Mouse (Mus musculus): ENCODE data around the gene Ppp2r1b. TPM values are rescaled to one million over a fixed set of nuclear protein-coding genes. Genes with fewer than 3 reads are reported as not detected.
A peak's percentile ranks its signal among the peaks of the same experiment; 100 is the strongest.

The Ppp2r1b gene
- polyA plus RNA-seq, 1 experiment from 2014 or later = 72.2 TPM

DNA sequence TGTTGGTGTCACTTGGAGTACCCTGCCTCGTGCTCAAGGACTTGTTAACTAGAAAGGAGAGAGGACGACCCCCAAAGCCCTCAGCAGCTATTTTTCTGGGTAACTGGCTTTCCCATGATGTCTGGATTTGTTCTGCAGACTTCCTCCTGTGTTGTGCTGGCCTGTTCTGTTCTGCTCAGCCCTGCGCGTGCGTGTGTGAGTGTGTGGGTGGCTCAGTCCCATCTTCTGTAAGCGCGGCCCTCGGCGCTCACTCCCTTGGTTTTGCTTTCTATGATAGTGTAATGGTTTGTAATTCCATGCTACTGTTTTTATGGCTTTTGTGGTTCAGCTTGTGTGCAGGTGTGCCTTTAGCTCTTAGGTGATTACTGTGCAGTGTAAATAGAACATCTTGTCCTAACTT is 28.1 kb downstream of the Ppp2r1b start:
- H3K9me3 ChIP-seq = no peaks in the 10 kb centered on the region
- no peak overlapping the region for H3K4me3 ChIP-seq
- H3K4me1 ChIP-seq = no peaks in the 10 kb centered on the region
- H3K27ac ChIP-seq = no peak overlapping the region
- H3K4me2 ChIP-seq = no peak overlapping the region
- ATAC-seq (ENCODE audit: insufficient number of reproducible peaks, insufficient read depth, low FRiP score, low TSS enrichment, low read depth) = no peak
- peaks cover 87% of the 10 kb centered on the region for H3K36me3 ChIP-seq
- H3K27me3 ChIP-seq = no peaks in the 10 kb centered on the region
- WGBS = 90% methylated on average over 9 of the region's 9 CpGs
- no peak overlapping the region for H3K9ac ChIP-seq

DNA sequence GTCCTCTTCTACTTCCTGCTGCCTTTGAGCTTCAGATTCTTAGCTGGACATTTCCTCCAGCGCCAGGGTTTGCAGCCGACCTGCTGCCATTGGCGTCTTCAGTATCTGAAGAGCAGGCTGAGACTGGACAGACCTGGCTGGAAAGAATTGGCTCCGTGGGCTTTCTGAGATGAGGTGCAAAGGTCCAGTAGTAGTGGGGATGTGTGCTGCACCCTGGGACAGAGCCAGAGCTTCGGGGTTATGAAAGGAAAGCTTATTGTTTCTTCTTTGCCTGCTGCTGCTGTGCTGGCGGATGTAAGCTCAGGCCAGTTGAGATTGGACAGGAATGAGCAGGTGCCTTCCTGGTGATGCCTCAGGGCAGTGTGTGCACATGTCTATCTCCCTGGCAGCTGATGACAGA is 28.9 kb downstream of the Ppp2r1b start:
- 87% methylated on average over 6 of the region's 6 CpGs for WGBS
- peaks cover 88% of the 10 kb centered on the region for H3K36me3 ChIP-seq
- no peak overlapping the region for H3K27ac ChIP-seq
- H3K9me3 ChIP-seq = no peaks in the 10 kb centered on the region
- no peak overlapping the region for H3K4me3 ChIP-seq
- H3K27me3 ChIP-seq = no peaks in the 10 kb centered on the region
- no peak overlapping the region for H3K9ac ChIP-seq
- no peak overlapping the region for H3K4me2 ChIP-seq
- no peak for ATAC-seq (ENCODE audit: insufficient number of reproducible peaks, insufficient read depth, low FRiP score, low TSS enrichment, low read depth)
- H3K4me1 ChIP-seq = no peaks in the 10 kb centered on the region

DNA sequence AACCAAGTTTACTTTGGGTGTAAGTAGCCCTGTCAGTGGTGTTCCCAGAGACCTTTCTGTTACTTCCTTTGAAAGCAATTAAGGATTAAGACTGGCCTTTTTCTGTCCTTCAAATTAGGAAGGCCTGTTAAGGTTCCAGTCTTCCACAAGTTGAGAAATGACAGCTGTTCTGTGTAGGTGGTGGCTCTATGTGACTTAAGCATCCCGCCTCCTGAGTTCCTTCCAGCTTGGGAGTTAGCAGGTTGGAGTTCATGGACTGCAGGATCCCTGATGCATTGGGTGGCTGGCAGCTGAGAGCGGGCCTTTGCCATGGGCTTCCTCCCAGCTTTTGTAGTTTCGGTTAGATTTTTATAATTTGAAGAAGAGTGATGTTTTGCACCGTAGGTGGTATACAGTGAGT is 30.4 kb downstream of the Ppp2r1b start:
- Histone ChIP-seq H3K27me3 (no peaks in the 10 kb centered on the region), H3K4me2 (no peak overlapping the region), H3K4me1 (peaks cover 5% of the 10 kb centered on the region; the same call in 1 of the 2 replicates), H3K4me3 (no peak overlapping the region), H3K27ac (no peak overlapping the region), H3K9me3 (no peaks in the 10 kb centered on the region), H3K36me3 (peaks cover 90% of the 10 kb centered on the region), H3K9ac (no peak overlapping the region)
- 92% methylated on average over 4 of the region's 4 CpGs for WGBS
- ATAC-seq (ENCODE audit: insufficient number of reproducible peaks, insufficient read depth, low FRiP score, low TSS enrichment, low read depth) = no peak

DNA sequence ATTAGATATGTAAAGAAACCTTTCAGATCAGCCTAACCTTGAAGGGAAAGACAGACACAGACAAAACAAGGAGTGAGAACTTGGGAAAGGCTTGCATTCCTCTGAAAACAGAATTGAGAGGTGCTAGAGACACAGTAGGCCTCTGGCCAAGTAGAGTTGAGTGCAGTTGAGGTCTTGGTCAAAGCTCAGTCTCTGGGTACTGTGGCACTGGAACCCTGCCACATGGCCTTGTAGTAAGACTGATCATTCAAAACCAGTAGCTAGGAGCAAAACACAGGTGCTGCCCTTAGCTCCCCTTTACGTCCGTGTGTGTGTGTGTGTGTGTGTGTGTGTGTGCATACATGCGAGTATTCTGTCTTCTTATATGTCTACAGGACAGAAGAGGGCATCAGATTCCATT is 31.2 kb downstream of the Ppp2r1b start:
- H3K4me1 ChIP-seq = peaks cover 5% of the 10 kb centered on the region; the same call in 1 of the 2 replicates
- H3K36me3 ChIP-seq = peaks cover 86% of the 10 kb centered on the region
- no peak overlapping the region for H3K9ac ChIP-seq
- no peaks in the 10 kb centered on the region for H3K9me3 ChIP-seq
- no peak overlapping the region for H3K4me2 ChIP-seq
- no peak for ATAC-seq (ENCODE audit: insufficient number of reproducible peaks, insufficient read depth, low FRiP score, low TSS enrichment, low read depth)
- WGBS = 88% methylated on average over 3 of the region's 3 CpGs
- H3K27me3 ChIP-seq = no peaks in the 10 kb centered on the region
- H3K27ac ChIP-seq = no peak overlapping the region
- no peak overlapping the region for H3K4me3 ChIP-seq

DNA sequence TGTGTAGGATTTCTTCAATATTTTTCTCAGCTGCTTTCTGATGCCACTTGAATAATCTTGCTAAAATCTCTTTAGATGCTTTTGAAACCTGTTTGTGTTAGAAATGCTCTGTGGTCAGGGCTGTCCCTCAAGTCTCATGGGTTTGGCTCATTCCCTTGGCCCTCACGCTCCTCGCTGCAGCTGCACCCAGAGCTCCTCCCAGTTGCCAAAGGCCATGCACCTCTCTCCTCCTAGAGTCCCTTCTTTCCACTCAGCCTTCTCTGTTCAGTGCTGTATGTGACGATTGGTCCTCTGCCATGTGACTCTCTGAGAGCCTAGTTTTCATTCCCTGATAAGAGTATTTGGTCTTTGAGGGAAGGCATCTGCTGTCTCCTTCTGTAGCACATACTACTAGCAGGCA is 32.3 kb downstream of the Ppp2r1b start:
- H3K4me3 ChIP-seq = no peak overlapping the region
- peaks cover 5% of the 10 kb centered on the region; the same call in 1 of the 2 replicates for H3K4me1 ChIP-seq
- no peaks in the 10 kb centered on the region for H3K9me3 ChIP-seq
- no peaks in the 10 kb centered on the region for H3K27me3 ChIP-seq
- no peak for ATAC-seq (ENCODE audit: insufficient number of reproducible peaks, insufficient read depth, low FRiP score, low TSS enrichment, low read depth)
- no peak overlapping the region for H3K9ac ChIP-seq
- H3K36me3 ChIP-seq = peaks cover 92% of the 10 kb centered on the region
- H3K27ac ChIP-seq = no peak overlapping the region
- no peak overlapping the region for H3K4me2 ChIP-seq
- WGBS = 80% methylated on average over 3 of the region's 3 CpGs

DNA sequence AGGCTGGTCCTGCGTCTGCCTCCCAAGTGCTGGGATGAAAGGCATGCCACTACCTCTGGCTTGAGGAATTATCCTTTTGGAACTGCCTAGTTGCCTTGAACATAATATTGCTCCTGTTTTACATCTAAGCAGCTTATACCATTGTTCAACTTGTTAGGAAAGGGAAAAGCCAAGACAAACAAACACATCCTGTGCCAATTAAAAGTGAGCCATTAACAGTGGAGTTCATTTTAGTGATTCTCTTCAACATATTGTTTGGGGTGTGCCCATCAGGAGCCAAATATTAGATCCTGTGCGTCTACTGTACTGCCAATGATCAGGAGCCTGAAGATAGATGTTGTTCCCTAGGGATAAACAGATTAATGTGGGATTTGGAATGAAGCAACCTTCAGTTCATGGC is 37.1 kb downstream of the Ppp2r1b start:
- H3K9me3 ChIP-seq = no peaks in the 10 kb centered on the region
- H3K27me3 ChIP-seq = no peaks in the 10 kb centered on the region
- H3K4me1 ChIP-seq = peaks cover 33% of the 10 kb centered on the region
- no peak overlapping the region for H3K4me2 ChIP-seq
- H3K4me3 ChIP-seq = no peak overlapping the region
- no peak for ATAC-seq (ENCODE audit: insufficient number of reproducible peaks, insufficient read depth, low FRiP score, low TSS enrichment, low read depth)
- H3K27ac ChIP-seq = no peak overlapping the region
- H3K9ac ChIP-seq = no peak overlapping the region
- WGBS = 88% methylated on average over 2 of the region's 2 CpGs
- H3K36me3 ChIP-seq = peaks cover 57% of the 10 kb centered on the region

DNA sequence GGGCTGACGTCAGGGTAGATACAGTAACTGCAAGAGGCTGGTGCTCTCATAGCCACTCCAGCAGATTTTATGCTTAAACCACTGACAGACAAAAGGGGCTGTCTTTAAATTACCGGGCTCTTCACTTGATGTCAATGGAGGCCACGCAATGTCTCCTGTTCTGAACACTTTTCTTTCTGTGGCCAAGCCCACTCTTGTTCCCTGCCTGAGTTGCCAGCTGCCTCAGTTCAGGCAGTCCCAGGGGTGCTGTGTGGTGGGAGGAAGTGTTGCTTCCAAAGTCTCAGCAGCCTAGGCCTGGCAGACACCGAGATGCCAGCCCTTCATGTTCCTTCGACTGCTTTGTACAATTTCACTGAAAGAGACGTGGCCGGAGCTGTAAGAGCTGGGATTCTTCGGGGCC is 39.0 kb downstream of the Ppp2r1b start:
- H3K4me1 ChIP-seq = peaks cover 44% of the 10 kb centered on the region
- no peak overlapping the region for H3K9ac ChIP-seq
- WGBS = 61% methylated on average over 8 of the region's 8 CpGs
- no peak overlapping the region for H3K4me2 ChIP-seq
- no peak for ATAC-seq (ENCODE audit: insufficient number of reproducible peaks, insufficient read depth, low FRiP score, low TSS enrichment, low read depth)
- H3K9me3 ChIP-seq = no peaks in the 10 kb centered on the region
- H3K4me3 ChIP-seq = no peak overlapping the region
- peaks cover 38% of the 10 kb centered on the region for H3K36me3 ChIP-seq
- H3K27ac ChIP-seq = peak overlapping the region; percentile 81
- no peaks in the 10 kb centered on the region for H3K27me3 ChIP-seq

DNA sequence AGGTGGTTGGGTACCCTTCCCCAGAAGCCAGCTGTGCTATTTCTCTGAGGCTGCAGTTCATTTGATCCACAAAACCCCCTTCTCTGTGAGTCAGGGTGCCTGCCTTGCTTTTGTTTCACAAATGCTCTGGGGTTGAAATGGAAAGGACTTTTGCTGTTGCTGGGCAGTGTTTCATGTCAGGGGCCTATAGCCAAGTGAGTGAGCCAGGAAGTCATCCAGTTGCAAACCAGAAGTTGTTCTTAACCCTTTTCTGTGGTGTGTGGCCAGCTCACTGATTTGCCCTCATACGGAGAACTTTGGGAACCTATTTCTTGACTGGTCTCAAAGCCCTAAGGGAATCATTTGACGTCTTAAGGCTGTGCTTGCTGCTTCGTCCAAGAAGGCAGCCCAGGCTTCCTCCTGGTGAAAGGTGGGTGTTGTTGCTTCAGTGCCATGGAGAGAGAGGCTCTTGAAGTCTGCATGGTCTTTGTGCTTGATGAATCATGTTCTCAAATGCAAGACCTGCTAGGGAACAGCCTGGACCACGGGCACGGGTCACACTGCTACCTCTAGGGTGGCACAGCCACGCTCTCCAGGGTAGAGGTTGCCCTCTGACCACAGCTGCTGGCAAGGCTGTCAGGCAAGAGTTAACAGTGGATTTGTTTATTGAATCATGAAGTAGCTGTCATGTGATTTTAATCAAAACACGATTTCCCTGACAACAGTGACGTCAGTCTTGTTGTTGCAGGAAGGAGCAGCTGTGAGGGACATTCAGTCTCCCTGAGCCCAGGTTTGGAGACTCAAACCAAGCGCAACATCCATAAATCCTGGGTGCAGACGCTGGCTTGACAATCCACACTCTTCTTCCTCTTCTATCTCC is 39.9 kb downstream of the Ppp2r1b start:
- WGBS = 47% methylated on average over 10 of the region's 10 CpGs
- H3K27ac ChIP-seq = peak overlapping the region; percentile 81
- peaks cover 44% of the 10 kb centered on the region for H3K4me1 ChIP-seq
- H3K27me3 ChIP-seq = no peaks in the 10 kb centered on the region
- peaks cover 29% of the 10 kb centered on the region for H3K36me3 ChIP-seq
- no peak overlapping the region for H3K9ac ChIP-seq
- no peak overlapping the region for H3K4me3 ChIP-seq
- H3K4me2 ChIP-seq = peak overlapping the region; percentile 16; the same call in 1 of the 2 replicates
- ATAC-seq (ENCODE audit: insufficient number of reproducible peaks, insufficient read depth, low FRiP score, low TSS enrichment, low read depth) = no peak; the same call in 1 of the 2 replicates
- no peaks in the 10 kb centered on the region for H3K9me3 ChIP-seq

DNA sequence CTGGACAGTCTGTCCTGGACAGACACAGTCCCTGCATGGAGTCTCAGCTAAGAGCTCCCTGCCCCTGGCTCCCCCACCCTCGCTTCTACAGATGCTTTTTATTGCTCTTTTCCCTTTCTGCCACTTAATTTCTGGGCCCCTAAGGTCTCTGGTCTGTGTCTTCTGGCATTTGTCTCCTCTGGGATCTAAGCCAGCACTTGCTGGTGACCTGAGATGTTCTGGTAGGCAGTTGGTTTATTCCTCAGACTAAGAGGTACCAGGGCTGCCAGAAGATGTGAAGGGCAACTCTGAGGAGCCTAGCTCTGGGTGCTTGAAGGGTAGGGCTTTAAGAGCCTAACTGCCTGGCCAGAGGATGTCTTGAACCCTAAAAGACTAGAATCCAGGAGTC is 40.5 kb downstream of the Ppp2r1b start:
- Histone ChIP-seq H3K36me3 (peaks cover 24% of the 10 kb centered on the region), H3K4me2 (peak overlapping the region; percentile 16; the same call in 1 of the 2 replicates), H3K4me1 (peaks cover 40% of the 10 kb centered on the region), H3K4me3 (no peak overlapping the region), H3K27me3 (no peaks in the 10 kb centered on the region), H3K27ac (peak overlapping the region; percentile 81), H3K9ac (peak overlapping the region; percentile 32; the same call in 1 of the 2 replicates), H3K9me3 (no peaks in the 10 kb centered on the region)
- WGBS = 28% methylated on average over 1 of the region's 1 CpGs
- ATAC-seq (ENCODE audit: insufficient number of reproducible peaks, insufficient read depth, low FRiP score, low TSS enrichment, low read depth) = no peak

DNA sequence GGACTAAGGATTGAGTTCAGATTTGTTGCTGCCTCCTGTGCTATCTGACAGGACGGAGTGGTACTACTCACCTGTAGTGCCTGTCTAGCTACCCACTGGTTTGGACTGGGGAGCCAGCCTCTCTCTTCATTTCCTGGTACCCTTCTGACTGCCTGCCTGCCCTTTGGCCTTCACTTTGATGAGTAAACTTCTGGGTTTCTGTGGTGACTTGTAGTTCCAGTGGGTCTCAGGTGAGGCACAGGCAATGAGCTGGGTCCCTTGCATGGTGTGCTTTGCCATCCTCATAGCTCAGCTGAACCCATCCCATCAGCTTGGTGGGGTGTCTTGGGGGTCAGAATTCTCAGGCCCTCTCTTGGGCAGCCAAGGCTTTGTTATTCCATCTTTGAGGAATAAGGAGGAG is 41.8 kb downstream of the Ppp2r1b start:
- Histone ChIP-seq H3K4me3 (no peak overlapping the region), H3K36me3 (peaks cover 29% of the 10 kb centered on the region)
- no peak for ATAC-seq (ENCODE audit: insufficient number of reproducible peaks, insufficient read depth, low FRiP score, low TSS enrichment, low read depth)

DNA sequence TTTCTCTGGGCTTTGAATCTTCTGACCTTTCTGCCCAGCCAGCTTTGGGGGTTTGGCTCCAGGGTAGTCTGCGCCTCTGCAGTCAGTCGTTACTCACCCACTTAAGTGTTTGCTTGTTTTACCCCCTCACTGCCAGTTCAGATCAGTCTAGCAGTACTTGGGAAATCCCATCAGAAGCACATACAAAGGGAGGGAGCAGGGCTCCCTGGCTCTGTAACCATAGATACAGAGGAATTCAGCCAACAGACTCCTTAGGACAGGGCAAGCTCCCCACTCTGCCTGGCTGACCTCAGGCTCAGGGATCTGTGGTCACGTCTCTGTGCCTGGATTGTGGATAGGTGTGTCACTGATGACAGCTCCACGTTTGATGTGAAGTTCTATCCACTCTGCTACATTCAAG is 42.2 kb downstream of the Ppp2r1b start:
- H3K9me3 ChIP-seq = no peaks in the 10 kb centered on the region
- no peaks in the 10 kb centered on the region for H3K27me3 ChIP-seq
- no peak overlapping the region for H3K9ac ChIP-seq
- H3K36me3 ChIP-seq = peaks cover 28% of the 10 kb centered on the region
- H3K4me1 ChIP-seq = peaks cover 40% of the 10 kb centered on the region
- no peak overlapping the region for H3K4me3 ChIP-seq
- 32% methylated on average over 4 of the region's 4 CpGs for WGBS
- ATAC-seq (ENCODE audit: insufficient number of reproducible peaks, insufficient read depth, low FRiP score, low TSS enrichment, low read depth) = no peak
- 0 out of 2 replicates have a peak overlapping the region, but pooled peaks have one; percentile 11 for H3K27ac ChIP-seq
- H3K4me2 ChIP-seq = no peak overlapping the region

More for the DNA sequence above, 41.8 kb downstream of the Ppp2r1b start:
- H3K4me2 ChIP-seq = no peak overlapping the region
- no peak overlapping the region for H3K9ac ChIP-seq
- H3K27ac ChIP-seq = 0 out of 2 replicates have a peak overlapping the region, but pooled peaks have one; percentile 11
- no peaks in the 10 kb centered on the region for H3K9me3 ChIP-seq
- WGBS = 100% methylated on average over 1 of the region's 1 CpGs
- H3K27me3 ChIP-seq = no peaks in the 10 kb centered on the region
- H3K4me1 ChIP-seq = peaks cover 40% of the 10 kb centered on the region

DNA sequence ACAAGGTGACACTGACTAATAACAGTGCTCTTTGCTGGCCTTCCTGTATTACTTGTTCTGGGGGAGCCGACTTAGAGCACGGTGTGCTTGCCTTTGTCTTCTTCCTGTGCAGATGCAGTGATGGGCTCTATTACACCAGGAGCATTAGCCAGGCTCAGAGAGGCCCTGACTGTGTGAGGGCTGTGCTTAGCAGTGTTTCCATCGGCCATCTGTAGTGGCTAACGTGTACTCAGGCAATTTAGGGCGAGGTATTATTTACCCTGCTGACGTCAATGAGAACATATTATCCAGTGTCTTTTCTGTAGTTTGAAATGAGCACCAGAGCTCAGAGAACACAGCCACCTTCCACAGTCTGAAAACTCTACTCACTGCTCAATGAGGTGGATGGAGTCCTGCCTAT is 44.1 kb downstream of the Ppp2r1b start:
- no peak for ATAC-seq (ENCODE audit: insufficient number of reproducible peaks, insufficient read depth, low FRiP score, low TSS enrichment, low read depth)
- Histone ChIP-seq H3K4me1 (peaks cover 33% of the 10 kb centered on the region), H3K27me3 (no peaks in the 10 kb centered on the region), H3K9me3 (no peaks in the 10 kb centered on the region), H3K4me3 (no peak overlapping the region), H3K27ac (no peak overlapping the region), H3K4me2 (no peak overlapping the region), H3K36me3 (peaks cover 34% of the 10 kb centered on the region), H3K9ac (no peak overlapping the region)
- WGBS = 57% methylated on average over 6 of the region's 6 CpGs
